Mouse (Mus musculus) hindbrain, embryonic 13.5 days (tissue): ENCODE measurements at regions not wholly inside any gene's neighbourhood (a gene's known extent, or its start where the extent isn't known, plus 50 kb on each side); places are given as distances from the start of the nearest gene placed in this dataset.

Experiments
- ATAC-seq: fragments of 200-750 bp; cut with Nextera tagmentation; 2 replicates; pipeline ENCODE4 v1.8.0; 2017; ENCODE audit warnings: moderate TSS enrichment; ENCODE audit not compliant: low FRiP score
- H3K27ac ChIP-seq: fragments of 300-500 bp; sonication (generic); 2 replicates; pipeline ENCODE4 v1.5.1; 2015; ENCODE audit warnings: inconsistent platforms, mild to moderate bottlenecking, moderate library complexity
- H3K27me3 ChIP-seq: fragments of 300-500 bp; sonication (generic); 2 replicates; pipeline ENCODE4 v1.6.1; 2015; ENCODE audit warnings: mild to moderate bottlenecking, inconsistent platforms
- H3K36me3 ChIP-seq: fragments of 300-500 bp; sonication (generic); 2 replicates; pipeline ENCODE4 v1.6.1; 2015; ENCODE audit warnings: mild to moderate bottlenecking, inconsistent platforms
- H3K4me1 ChIP-seq: fragments of 300-500 bp; sonication (generic); replicated peaks from 2 replicates; pipeline ENCODE4 v1.6.1; 2015; ENCODE audit warnings: inconsistent platforms
- H3K4me2 ChIP-seq: fragments of 300-500 bp; sonication (generic); 2 replicates; pipeline ENCODE4 v1.6.1; 2015; ENCODE audit warnings: inconsistent platforms, mild to moderate bottlenecking, moderate library complexity
- H3K4me3 ChIP-seq: fragments of 300-500 bp; sonication (generic); 2 replicates; pipeline ENCODE4 v1.5.1; 2015; ENCODE audit warnings: mild to moderate bottlenecking, inconsistent platforms
- H3K9ac ChIP-seq: fragments of 300-500 bp; sonication (generic); 2 replicates; pipeline ENCODE4 v1.6.1; 2015; ENCODE audit warnings: mild to moderate bottlenecking, inconsistent platforms
- H3K9me3 ChIP-seq: fragments of 300-500 bp; sonication (generic); 2 replicates; pipeline ENCODE4 v1.6.1; 2016; ENCODE audit warnings: inconsistent platforms
- WGBS: fragments of 180-500 bp; shearing (Covaris S2); methylation state at CpG from one replicate; pipeline ENCODE4 v1.1.7; 2015; 5-methylcytosine and 5-hydroxymethylcytosine counted together

DNA sequence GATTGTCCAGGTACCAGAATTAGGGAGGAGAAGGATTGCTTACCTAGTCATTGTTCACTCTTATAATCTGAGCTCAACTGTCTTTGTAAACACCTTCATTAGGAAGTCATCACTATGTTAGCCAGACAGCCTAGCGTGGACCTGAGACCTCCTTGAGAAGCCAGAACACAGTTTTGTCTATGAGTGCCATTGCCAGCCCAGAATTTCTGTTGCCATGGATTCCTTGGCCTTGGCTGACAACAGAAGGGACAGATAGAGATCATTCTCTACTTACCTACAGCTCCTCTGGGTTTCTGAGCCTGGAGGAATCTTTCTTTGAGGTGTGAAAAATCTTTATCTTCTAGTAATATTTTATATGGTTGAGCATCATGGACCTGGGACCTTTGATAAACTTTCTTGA, 825.0 kb downstream of the Gm9195 start:
- H3K9ac ChIP-seq: no peak overlapping the region
- H3K4me2 ChIP-seq: no peak overlapping the region
- no peaks in the 10 kb centered on the region for H3K27me3 ChIP-seq
- H3K9me3 ChIP-seq: no peaks in the 10 kb centered on the region
- no peak for ATAC-seq
- no peaks in the 10 kb centered on the region for H3K36me3 ChIP-seq
- no peak overlapping the region for H3K4me3 ChIP-seq
- H3K4me1 ChIP-seq: peaks cover 2% of the 10 kb centered on the region; the same call in 1 of the 2 replicates
- 94% methylated on average over 1 of the region's 1 CpGs for WGBS
- no peak overlapping the region for H3K27ac ChIP-seq

DNA sequence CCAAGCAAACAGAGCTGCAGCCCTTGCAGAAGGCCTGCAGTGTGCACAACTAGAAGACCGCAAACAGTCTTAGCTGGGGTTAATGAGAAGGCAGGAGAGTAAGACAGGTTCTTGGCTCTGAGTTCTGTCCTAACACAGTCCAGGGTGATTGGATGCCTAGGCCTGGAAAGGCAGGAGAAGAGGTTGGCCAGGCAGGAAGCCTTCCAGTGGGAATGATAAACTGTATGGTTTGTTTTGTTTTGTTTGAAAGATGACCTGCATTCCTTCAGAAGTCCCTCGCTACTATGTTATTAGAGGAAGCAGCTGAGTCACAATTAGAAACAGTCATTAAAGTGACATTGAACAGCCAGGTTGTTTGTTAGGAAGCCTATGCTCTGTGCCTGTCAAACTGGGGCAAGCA, 831.5 kb downstream of the Gm9195 start:
- Histone ChIP-seq H3K9ac (no peak overlapping the region), H3K27ac (no peak overlapping the region), H3K4me3 (no peak overlapping the region), H3K4me2 (no peak overlapping the region), H3K36me3 (no peaks in the 10 kb centered on the region), H3K9me3 (no peaks in the 10 kb centered on the region), H3K27me3 (no peaks in the 10 kb centered on the region), H3K4me1 (no peaks in the 10 kb centered on the region)
- WGBS: 69% methylated on average over 2 of the region's 2 CpGs
- ATAC-seq: no peak

DNA sequence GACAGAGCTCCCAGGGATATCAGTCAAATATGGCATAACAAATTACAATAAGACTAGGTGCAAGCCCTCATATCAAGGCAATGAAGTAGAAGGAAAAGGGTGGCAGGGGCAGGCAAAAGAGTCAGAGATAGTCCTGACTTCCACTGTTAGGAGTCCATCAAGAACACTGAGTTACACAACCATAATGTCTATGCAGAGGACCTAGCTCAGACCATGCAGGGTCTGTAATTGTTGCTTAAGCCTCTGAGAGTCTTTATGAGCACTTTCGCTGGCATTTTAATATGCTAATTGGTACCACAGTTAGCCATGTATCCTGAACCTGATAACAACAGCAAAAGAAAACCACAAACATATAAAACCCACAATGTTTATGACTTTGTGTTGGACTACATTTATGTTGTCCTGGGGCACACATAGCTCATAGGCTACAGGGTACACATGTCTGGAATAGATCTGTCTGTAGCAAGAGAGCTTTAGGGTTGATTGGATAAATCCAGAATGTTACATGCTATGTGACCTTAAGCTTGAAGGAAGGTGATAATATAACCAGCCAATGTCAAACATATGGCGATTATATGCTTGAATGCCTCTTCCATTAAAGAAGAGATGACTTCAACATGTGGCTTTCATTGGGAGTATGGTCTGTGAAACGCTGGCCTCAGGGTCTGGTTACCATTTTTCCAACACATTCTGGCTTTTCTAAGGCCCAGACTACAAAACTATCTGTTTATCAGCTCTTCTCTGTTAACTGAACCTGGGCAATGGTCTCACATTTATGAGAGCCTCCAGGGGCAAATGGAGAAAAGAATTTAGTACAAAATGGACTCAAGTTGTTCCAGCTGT, 836.6 kb downstream of the Gm9195 start:
- H3K4me1 ChIP-seq: no peaks in the 10 kb centered on the region
- H3K36me3 ChIP-seq: no peaks in the 10 kb centered on the region
- H3K27ac ChIP-seq: no peak overlapping the region
- 83% methylated on average over 3 of the region's 3 CpGs for WGBS
- H3K27me3 ChIP-seq: no peaks in the 10 kb centered on the region
- H3K4me3 ChIP-seq: no peak overlapping the region
- no peak overlapping the region for H3K4me2 ChIP-seq
- no peak overlapping the region for H3K9ac ChIP-seq
- no peaks in the 10 kb centered on the region for H3K9me3 ChIP-seq
- no peak for ATAC-seq

DNA sequence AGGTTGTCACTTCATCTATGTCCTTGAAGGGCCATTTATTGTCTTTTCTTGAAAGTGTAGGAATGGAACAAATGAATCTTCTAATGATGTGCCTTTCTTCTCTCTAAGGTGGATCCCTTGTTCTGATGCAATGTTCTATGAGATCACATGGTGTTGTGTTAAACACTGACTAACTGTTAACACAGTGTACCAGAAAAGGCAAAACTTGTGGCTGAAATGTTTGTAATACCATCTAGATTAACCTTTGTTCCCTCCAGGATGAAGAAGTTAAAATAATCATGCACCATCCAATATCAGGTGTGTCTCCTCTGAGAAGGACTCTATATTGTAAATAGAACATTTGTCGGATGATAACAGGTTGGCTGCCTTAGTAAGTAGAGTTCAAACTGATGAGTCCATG, 849.1 kb downstream of the Gm9195 start:
- Histone ChIP-seq H3K36me3 (no peaks in the 10 kb centered on the region), H3K27ac (no peak overlapping the region), H3K4me2 (no peak overlapping the region), H3K9me3 (no peaks in the 10 kb centered on the region), H3K4me1 (no peaks in the 10 kb centered on the region), H3K9ac (no peak overlapping the region), H3K4me3 (no peak overlapping the region), H3K27me3 (no peaks in the 10 kb centered on the region)
- ATAC-seq: no peak
- WGBS: 96% methylated on average over 1 of the region's 1 CpGs

DNA sequence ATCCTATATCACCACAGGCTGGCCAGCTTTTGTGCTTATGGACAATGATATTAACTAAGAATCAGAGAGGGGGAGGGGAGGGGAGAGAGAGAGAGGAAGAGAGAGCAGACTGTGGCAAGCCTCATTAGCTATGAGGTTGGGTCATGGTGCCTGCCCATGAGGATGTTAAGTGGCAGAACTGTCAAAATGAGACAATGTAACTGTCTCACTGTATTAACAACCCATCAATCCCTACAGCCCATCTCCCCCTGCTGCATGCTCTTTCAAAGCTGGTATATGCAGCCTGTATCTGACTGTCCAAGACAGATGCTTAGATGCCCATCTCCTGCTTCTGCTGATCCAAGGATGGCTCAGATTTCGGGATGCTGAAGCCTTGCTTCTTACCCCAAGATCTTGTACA, 852.6 kb downstream of the Gm9195 start:
- Histone ChIP-seq H3K27me3 (no peaks in the 10 kb centered on the region), H3K36me3 (no peaks in the 10 kb centered on the region), H3K4me2 (no peak overlapping the region), H3K4me3 (no peak overlapping the region), H3K27ac (no peak overlapping the region), H3K4me1 (no peaks in the 10 kb centered on the region), H3K9ac (no peak overlapping the region), H3K9me3 (no peaks in the 10 kb centered on the region)
- peak; percentile 52; the same call in 1 of the 2 replicates for ATAC-seq
- 74% methylated on average over 1 of the region's 1 CpGs for WGBS

DNA sequence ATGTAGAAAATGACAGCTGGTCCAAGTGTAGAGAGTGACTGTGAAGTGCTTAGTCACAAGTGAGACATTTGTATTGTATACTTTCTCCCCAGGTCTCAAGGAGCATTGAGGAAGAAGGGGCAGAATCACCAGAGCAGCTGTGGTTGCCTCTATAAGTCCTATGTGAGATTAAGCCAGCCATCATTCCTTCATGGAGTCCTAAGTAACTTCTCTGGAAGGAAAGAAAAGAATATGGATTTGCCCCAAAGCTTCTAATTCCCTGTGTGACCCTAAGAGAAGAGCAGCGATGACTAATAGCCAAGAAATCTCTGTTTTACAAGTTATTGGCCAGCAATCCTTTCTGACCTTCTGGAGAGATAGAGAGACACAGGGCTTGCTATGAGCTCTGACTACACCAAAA, 856.5 kb downstream of the Gm9195 start:
- H3K36me3 ChIP-seq: no peaks in the 10 kb centered on the region
- no peak overlapping the region for H3K9ac ChIP-seq
- H3K9me3 ChIP-seq: no peaks in the 10 kb centered on the region
- H3K4me2 ChIP-seq: no peak overlapping the region
- H3K27me3 ChIP-seq: no peaks in the 10 kb centered on the region
- no peak for ATAC-seq
- no peak overlapping the region for H3K4me3 ChIP-seq
- H3K27ac ChIP-seq: no peak overlapping the region
- WGBS: 98% methylated on average over 1 of the region's 1 CpGs
- no peaks in the 10 kb centered on the region for H3K4me1 ChIP-seq

DNA sequence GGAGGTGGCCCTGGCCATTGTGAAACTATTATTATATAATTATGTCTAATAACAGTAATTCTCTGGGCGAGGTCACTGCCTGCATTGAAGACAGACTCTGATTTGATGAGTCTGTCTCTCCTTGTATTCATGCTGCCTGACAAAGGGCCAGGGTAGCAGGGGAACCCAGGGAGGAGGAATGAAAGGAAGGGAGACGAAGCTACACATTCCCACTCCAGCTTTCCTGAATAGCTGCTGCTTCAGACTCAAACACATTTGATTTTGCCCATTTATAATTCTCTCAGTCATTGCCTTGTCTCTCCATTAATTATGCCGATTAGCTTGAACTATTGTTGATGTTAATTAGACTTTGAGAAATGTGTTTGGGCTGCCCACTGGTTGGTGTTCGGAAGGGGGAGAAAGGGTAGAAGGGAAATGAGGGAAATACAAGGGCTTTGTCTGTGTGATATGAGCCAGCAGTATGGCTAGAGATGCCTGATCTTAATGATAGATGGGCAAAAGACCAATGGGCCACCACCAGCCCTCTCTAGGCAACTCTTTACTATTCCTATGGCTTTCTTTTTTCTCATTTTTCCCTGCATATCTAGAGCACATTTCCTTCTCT, 881.8 kb downstream of the Gm9195 start:
- Histone ChIP-seq H3K36me3 (no peaks in the 10 kb centered on the region), H3K9ac (no peak overlapping the region), H3K4me2 (no peak overlapping the region), H3K27me3 (no peaks in the 10 kb centered on the region), H3K4me3 (no peak overlapping the region), H3K27ac (no peak overlapping the region), H3K4me1 (peaks cover 6% of the 10 kb centered on the region), H3K9me3 (no peaks in the 10 kb centered on the region)
- WGBS: 37% methylated on average over 4 of the region's 4 CpGs
- no peak for ATAC-seq

DNA sequence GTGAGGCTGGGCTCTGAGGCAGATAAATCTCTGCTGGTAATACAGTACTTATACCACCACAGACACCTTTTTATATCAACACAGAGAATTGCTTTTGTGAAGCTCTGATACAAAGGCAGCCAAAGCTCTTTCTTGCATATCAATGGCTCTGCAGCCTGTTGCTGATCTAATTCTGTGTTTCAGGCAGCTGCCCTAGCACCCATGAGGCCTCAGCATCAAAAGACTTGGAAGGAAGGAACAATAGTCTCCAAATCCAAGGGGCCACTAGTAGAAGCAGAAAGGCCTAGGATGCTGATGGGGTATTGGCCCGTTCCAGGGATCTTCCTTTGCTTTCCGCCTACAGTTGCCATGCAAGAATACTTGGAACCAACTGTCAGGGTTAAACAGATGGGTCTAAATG, 887.9 kb downstream of the Gm9195 start:
- no peaks in the 10 kb centered on the region for H3K4me1 ChIP-seq
- no peak overlapping the region for H3K4me2 ChIP-seq
- WGBS: 40% methylated on average over 2 of the region's 2 CpGs
- no peaks in the 10 kb centered on the region for H3K27me3 ChIP-seq
- H3K27ac ChIP-seq: no peak overlapping the region
- no peaks in the 10 kb centered on the region for H3K36me3 ChIP-seq
- ATAC-seq: no peak
- no peak overlapping the region for H3K9ac ChIP-seq
- no peaks in the 10 kb centered on the region for H3K9me3 ChIP-seq
- no peak overlapping the region for H3K4me3 ChIP-seq

DNA sequence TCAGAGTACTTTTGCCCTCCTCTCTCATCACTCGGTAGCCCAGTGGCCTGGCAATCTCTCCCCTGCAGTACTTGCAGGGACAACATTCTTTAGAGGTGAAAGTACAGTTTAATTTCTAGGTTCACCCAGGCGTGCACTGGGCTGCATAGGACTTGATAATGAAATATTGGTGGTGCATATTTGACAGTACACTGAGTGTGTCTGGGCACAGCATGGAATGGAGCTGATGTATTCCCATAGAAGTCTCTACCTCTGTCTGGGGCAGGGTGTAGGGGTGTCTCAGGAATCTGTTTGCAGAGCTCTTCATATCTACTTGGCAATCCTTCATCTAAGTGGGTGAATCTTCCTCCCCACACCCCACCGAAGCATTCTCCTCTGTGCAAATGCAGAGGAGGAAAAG, 893.8 kb downstream of the Gm9195 start:
- no peak overlapping the region for H3K27ac ChIP-seq
- H3K4me1 ChIP-seq: no peaks in the 10 kb centered on the region
- no peaks in the 10 kb centered on the region for H3K36me3 ChIP-seq
- H3K4me3 ChIP-seq: no peak overlapping the region
- 77% methylated on average over 3 of the region's 3 CpGs for WGBS
- H3K9me3 ChIP-seq: no peaks in the 10 kb centered on the region
- no peak overlapping the region for H3K4me2 ChIP-seq
- no peaks in the 10 kb centered on the region for H3K27me3 ChIP-seq
- no peak overlapping the region for H3K9ac ChIP-seq
- ATAC-seq: no peak

DNA sequence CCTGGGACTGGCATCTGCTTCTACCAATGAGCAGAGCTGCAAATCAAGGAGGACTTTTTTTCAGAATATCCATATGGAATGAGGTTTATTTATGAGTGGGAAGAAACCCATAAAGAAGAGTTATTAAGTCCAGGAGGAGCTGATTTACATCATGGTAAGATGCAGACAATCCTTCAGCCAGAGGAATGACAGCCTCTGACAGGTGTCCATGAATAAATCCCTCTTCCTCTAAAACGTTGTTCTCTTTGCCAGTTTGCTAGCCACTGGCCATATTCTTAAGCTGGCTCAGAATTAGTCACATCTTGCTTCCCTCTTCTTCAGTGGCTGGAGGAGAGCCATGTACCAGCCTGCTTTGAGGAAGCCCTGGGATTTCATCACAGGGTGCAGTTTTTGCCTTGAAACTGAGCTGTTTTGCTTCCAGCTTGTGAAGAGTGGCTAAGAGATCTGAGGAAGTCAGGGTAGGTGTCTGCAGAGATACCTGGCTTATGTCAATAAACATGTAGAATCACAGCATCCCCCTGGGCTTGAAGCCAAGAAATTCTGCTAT, 902.9 kb downstream of the Gm9195 start:
- no peak for ATAC-seq
- Histone ChIP-seq H3K9me3 (no peaks in the 10 kb centered on the region), H3K9ac (no peak overlapping the region), H3K27ac (no peak overlapping the region), H3K4me3 (no peak overlapping the region), H3K4me2 (no peak overlapping the region), H3K4me1 (no peaks in the 10 kb centered on the region), H3K36me3 (no peaks in the 10 kb centered on the region), H3K27me3 (no peaks in the 10 kb centered on the region)
- 54% methylated on average over 1 of the region's 1 CpGs for WGBS

DNA sequence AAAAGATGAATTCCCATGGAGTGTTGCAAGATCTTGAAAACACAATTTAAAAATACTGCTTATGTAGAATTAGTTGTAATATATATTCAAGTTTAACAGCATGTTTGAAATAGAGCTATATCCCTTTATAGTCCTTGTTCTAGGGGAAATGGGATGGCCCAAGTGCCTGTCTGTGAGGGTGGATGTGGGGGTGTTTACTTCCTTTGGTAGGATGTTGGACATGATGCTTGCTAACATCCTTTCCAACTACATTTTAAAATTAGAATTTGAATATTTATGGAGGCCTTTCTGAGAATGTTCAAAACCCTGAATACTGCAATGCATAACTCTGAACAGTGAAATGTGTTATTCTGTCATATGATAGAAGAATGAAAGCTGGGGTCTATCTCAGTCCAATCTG, 903.6 kb downstream of the Gm9195 start:
- no peak overlapping the region for H3K4me3 ChIP-seq
- no peak overlapping the region for H3K27ac ChIP-seq
- no peaks in the 10 kb centered on the region for H3K4me1 ChIP-seq
- no peak overlapping the region for H3K4me2 ChIP-seq
- no peaks in the 10 kb centered on the region for H3K27me3 ChIP-seq
- no peak for ATAC-seq
- no peaks in the 10 kb centered on the region for H3K9me3 ChIP-seq
- no peak overlapping the region for H3K9ac ChIP-seq
- no peaks in the 10 kb centered on the region for H3K36me3 ChIP-seq

DNA sequence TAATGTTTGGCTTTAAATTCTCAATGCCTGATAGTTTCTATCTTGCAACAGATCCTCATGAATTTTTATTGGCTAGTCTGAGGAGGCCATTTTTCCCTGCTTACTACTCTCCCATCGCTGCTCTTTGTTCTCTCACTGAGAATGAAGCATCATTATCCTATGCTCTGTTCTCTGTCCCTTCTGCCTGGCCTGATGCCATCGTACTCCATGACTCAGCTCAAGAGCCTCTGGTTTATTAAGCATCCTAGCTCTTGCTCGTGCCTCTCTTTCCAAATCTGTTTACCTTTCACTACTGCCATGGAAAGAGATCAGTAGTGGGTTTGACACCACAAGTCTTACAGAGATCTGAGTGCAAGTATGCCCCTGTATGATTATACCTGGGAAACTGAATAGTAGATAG, 926.8 kb downstream of the Gm9195 start:
- no peak for ATAC-seq
- H3K4me3 ChIP-seq: no peak overlapping the region
- H3K27me3 ChIP-seq: no peaks in the 10 kb centered on the region
- H3K4me2 ChIP-seq: no peak overlapping the region
- 71% methylated on average over 3 of the region's 3 CpGs for WGBS
- H3K4me1 ChIP-seq: no peaks in the 10 kb centered on the region
- H3K27ac ChIP-seq: no peak overlapping the region
- no peak overlapping the region for H3K9ac ChIP-seq
- no peaks in the 10 kb centered on the region for H3K9me3 ChIP-seq
- no peaks in the 10 kb centered on the region for H3K36me3 ChIP-seq

DNA sequence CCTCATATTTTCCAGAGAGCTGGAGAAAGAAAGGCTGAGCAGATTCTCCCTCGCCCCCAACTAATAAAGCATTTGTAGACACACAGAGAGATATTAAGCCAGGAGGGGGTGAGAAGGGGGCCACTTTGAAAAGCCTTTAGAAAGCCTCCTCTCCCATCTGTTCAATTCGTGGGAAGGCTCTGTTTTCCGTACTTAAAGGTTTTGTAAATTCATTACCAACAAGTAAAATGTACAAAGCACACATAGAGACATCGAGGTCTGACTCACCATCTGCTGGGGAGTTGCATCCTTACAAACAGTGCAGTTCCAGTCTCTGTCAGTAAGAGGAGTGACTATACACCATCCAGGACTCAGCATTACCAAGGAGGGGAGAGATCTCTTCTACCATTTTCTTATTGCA, 929.7 kb downstream of the Gm9195 start:
- H3K9me3 ChIP-seq: no peaks in the 10 kb centered on the region
- 76% methylated on average over 4 of the region's 4 CpGs for WGBS
- no peak overlapping the region for H3K9ac ChIP-seq
- no peaks in the 10 kb centered on the region for H3K4me1 ChIP-seq
- H3K27me3 ChIP-seq: no peaks in the 10 kb centered on the region
- no peak overlapping the region for H3K4me3 ChIP-seq
- H3K4me2 ChIP-seq: no peak overlapping the region
- H3K27ac ChIP-seq: no peak overlapping the region
- no peak for ATAC-seq
- no peaks in the 10 kb centered on the region for H3K36me3 ChIP-seq
